Mouse (Mus musculus) G1E (cell line): ENCODE data around the gene Kcnj4. TPM values are rescaled to one million over a fixed set of nuclear protein-coding genes. Genes with fewer than 3 reads are reported as not detected.

Experiments
- ATAC-seq: 2 replicates; pipeline ENCODE4 v1.8.0; 2016; ENCODE audit warnings: mild to moderate bottlenecking; ENCODE audit not compliant: insufficient number of reproducible peaks, poor library complexity, low FRiP score, severe bottlenecking; ENCODE audit errors: extremely low read depth
- DNase-seq: peaks from one replicate; pipeline ENCODE4 v3.0.0; 2012; ENCODE audit warnings: low spot score
- H3K27me3 ChIP-seq: 2 replicates; pipeline ENCODE4 v1.6.1; 2012; ENCODE audit warnings: mild to moderate bottlenecking, low read length, inconsistent platforms; ENCODE audit not compliant: insufficient read depth
- H3K36me3 ChIP-seq: replicated peaks from 2 replicates; pipeline ENCODE3; 2012; ENCODE audit warnings: mild to moderate bottlenecking, inconsistent platforms
- H3K4me1 ChIP-seq: 2 replicates; pipeline ENCODE4 v1.6.1; 2012; ENCODE audit warnings: low read depth, low read length, inconsistent platforms, mixed read lengths; ENCODE audit not compliant: insufficient read depth
- H3K4me3 ChIP-seq: 2 replicates; pipeline ENCODE4 v1.5.1; 2012; ENCODE audit warnings: low read depth, mild to moderate bottlenecking, inconsistent platforms, low read length, moderate library complexity, mixed read lengths
- H3K9me3 ChIP-seq: replicated peaks from 2 replicates; pipeline ENCODE4 v1.6.1; 2012; ENCODE audit warnings: inconsistent platforms
- CTCF ChIP-seq: IDR thresholded peaks from 2 replicates; pipeline ENCODE4 v1.5.1; 2012; ENCODE audit warnings: low read depth, low read length, inconsistent platforms, mixed read lengths
- GATA1 ChIP-seq: IDR thresholded peaks from 2 replicates; pipeline ENCODE4 v1.6.1; 2012; ENCODE audit warnings: borderline replicate concordance, low read length, inconsistent platforms, mixed read lengths
- GATA2 ChIP-seq: IDR thresholded peaks from 2 replicates; pipeline ENCODE4 v1.6.1; 2012; ENCODE audit warnings: low read depth, low read length, inconsistent platforms, borderline replicate concordance
- POLR2AphosphoS5 ChIP-seq: IDR thresholded peaks from 2 replicates; pipeline ENCODE4 v1.6.1; 2012; ENCODE audit warnings: low read depth, low read length, inconsistent platforms; ENCODE audit not compliant: insufficient replicate concordance
- TAL1 ChIP-seq: conservative IDR thresholded peaks from 2 replicates; pipeline ENCODE4 v1.6.1; 2012; ENCODE audit warnings: low read depth, low read length, inconsistent platforms, mixed read lengths
- polyA plus RNA-seq: library from polyadenylated mRNA; stranded (reverse); fragments of >175 nt; gene quantifications from 2 replicates; pipeline ENCODE4 v1.2.3, GENCODE M21; 2012
- total RNA-seq, 2 experiments: library from RNA; stranded (forward) in 1 of 2; stranded (reverse) in 1 of 2; fragments of 200-1000 nt in 1 of 2; fragments of >200 nt in 1 of 2; fragmentation: Nextera tagmentation in 1 of 2; gene quantifications; 2 replicates each; pipeline ENCODE4 v1.2.3; 2014 to 2017

Gene Kcnj4
- total and polyA plus RNA-seq, 3 experiments = 0.05 TPM; not detected in 2

DNA sequence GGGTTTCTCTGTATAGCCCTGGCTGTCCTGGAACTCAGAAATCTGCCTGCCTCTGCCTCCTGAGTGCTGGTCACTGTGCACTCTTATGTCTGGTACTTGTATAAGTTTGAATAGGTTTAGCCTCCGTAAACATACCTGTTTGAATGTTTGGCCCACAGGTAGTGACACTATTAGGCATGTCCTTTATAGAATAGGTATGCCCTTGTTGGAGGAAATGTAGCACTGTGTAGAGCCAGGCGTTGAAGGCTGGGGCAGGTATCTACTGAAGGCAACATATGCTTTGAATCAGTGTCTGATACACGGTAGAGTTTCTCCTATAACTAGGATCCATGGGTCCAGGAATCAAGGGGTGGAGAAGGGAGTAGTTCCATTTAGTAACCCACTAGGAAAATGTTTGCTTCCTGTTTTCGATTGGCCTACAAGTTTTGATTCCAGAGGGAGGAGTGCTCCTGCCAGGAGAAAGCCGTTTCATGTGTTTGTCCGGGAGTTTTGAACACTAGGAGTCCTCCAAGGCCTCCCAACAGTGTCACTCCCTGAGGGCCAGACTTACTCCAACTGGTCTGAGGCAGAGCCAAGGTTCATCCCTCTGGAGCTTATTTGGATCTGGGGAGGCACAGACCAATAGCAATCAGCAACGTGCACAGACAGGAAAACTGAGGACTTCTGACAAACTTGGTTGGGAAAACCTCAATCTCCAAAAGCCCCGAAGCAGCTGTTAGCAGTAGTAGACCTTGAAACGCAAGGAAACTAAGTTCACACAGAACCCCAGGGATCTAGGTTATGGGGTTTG is 21.1 kb upstream of the Kcnj4 start:
- Histone ChIP-seq H3K9me3 (peaks cover 11% of the 10 kb centered on the region), H3K36me3 (peaks cover 52% of the 10 kb centered on the region), H3K4me3 (no peak overlapping the region), H3K27me3 (peaks cover 8% of the 10 kb centered on the region; the same call in 1 of the 2 replicates), H3K4me1 (peaks cover 8% of the 10 kb centered on the region)
- no peak for DNase-seq
- no peak for ATAC-seq
- TF ChIP-seq TAL1 = no peak

GRCm38 (mm10) chr15:79525564-79525963 is 20.5 kb upstream of the Kcnj4 start:
- DNase-seq (no peak), ATAC-seq (no peak)
- Histone ChIP-seq H3K9me3 (peaks cover 11% of the 10 kb centered on the region), H3K4me1 (peaks cover 8% of the 10 kb centered on the region), H3K36me3 (peaks cover 46% of the 10 kb centered on the region), H3K27me3 (peaks cover 8% of the 10 kb centered on the region; the same call in 1 of the 2 replicates), H3K4me3 (no peak overlapping the region)
- TF ChIP-seq GATA1 (no peak), GATA2 (no peak)

DNA sequence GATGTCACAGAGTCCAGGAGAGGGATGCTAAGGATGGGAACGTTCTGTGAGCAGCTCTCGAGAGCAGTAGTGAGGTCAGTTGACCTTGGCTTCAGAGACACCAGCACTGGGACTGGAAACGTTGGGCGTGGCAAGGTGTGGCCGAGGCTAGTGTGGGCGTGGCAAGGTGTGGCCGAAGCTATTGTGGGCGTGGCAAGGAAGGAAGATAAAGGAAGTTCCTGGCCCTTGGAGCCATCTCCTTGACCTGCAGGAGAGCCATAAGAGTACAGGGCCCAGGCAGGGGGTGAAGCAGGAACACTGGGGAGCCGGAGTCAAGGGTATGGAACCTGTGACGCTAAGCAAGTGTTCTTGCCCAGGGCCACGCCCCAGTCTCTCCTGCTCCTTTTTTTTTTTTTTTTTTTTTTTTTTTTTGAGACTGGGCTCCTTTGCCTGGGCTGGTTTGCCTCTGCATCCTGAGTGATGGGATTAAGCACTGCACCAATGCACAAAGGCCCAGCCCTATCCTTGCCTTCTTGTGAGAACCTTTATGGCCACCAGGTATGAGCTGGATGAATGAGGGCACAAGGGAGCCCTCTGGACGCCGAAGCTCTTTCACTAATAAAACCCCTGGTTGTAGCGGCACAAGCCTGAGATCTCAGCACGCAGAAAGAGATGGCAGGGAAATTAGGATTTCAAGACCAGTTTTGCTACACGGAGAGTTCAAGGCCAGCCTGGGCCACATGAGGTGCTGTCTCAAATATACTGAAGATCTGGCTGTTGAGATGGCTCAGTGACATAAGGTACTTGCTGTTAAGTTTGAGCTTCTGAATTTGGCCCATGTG is 14.6 kb upstream of the Kcnj4 start:
- no peak for DNase-seq
- peak overlapping the region; percentile 50; the same call in 1 of the 2 replicates for H3K4me3 ChIP-seq
- ATAC-seq = no peak
- TF ChIP-seq GATA2 = no peak
- no peak for TF ChIP-seq CTCF
- TF ChIP-seq GATA1 = no peak
- no peak for TF ChIP-seq POLR2AphosphoS5
- TF ChIP-seq TAL1 = no peak
- peaks cover 36% of the 10 kb centered on the region for H3K27me3 ChIP-seq
- H3K9me3 ChIP-seq = peaks cover 11% of the 10 kb centered on the region
- H3K36me3 ChIP-seq = no peaks in the 10 kb centered on the region
- H3K4me1 ChIP-seq = peaks cover 12% of the 10 kb centered on the region

GRCm38 (mm10) chr15:79518571-79518970 is 13.5 kb upstream of the Kcnj4 start:
- no peaks in the 10 kb centered on the region for H3K36me3 ChIP-seq
- H3K4me3 ChIP-seq = no peak overlapping the region
- H3K9me3 ChIP-seq = peaks cover 11% of the 10 kb centered on the region
- H3K4me1 ChIP-seq = peaks cover 12% of the 10 kb centered on the region
- DNase-seq (no peak), ATAC-seq (no peak)
- H3K27me3 ChIP-seq = peaks cover 46% of the 10 kb centered on the region
- TF ChIP-seq TAL1 = no peak
- TF ChIP-seq GATA1 = no peak
- no peak for TF ChIP-seq CTCF
- TF ChIP-seq GATA2 = no peak
- TF ChIP-seq POLR2AphosphoS5 = no peak

GRCm38 (mm10) chr15:79517710-79518109 is 12.7 kb upstream of the Kcnj4 start:
- ATAC-seq (no peak), DNase-seq (no peak)
- H3K9me3 ChIP-seq = peaks cover 4% of the 10 kb centered on the region
- peaks cover 12% of the 10 kb centered on the region for H3K4me1 ChIP-seq
- no peak overlapping the region for H3K4me3 ChIP-seq
- TF ChIP-seq GATA1 = no peak
- no peak for TF ChIP-seq CTCF
- TF ChIP-seq POLR2AphosphoS5 = no peak
- peaks cover 45% of the 10 kb centered on the region for H3K27me3 ChIP-seq
- H3K36me3 ChIP-seq = no peaks in the 10 kb centered on the region

GRCm38 (mm10) chr15:79516171-79517096 is 11.4 kb upstream of the Kcnj4 start, which contains the start of gene Kdelr3:
Gene Kdelr3 (plus strand): TSS chr15:79516411.
- Histone ChIP-seq H3K36me3 (no peaks in the 10 kb centered on the region), H3K9me3 (no peaks in the 10 kb centered on the region), H3K4me3 (no peak within 1 kb of the TSS), H3K4me1 (peaks cover 12% of the 10 kb centered on the region), H3K27me3 (peaks cover 53% of the 10 kb centered on the region)
- no peak for DNase-seq
- TF ChIP-seq GATA1 (no peak), CTCF (no peak)
- no peak for ATAC-seq
